Mouse (Mus musculus): Measurements from ENCODE around the gene Efnb2. TPM values are rescaled to one million over a fixed set of nuclear protein-coding genes. Genes with fewer than 3 reads are reported as not detected.

The Efnb2 gene
- total and polyA plus RNA-seq, 3 experiments, result 16.8 to 24.1 (median 22.2) TPM

- H3K79me2 ChIP-seq (replicated peaks; ENCODE audit: control insufficient read depth, insufficient read depth, low read length), result peaks cover 10% of the 10 kb centered on the region; the same call in 1 of the 2 replicates
- WGBS, result 87% methylated on average over 3 of the region's 3 CpGs
- no peaks in the 10 kb centered on the region for H3K27me3 ChIP-seq (ENCODE audit: control insufficient read depth, insufficient read depth, low read length)
- H3K4me1 ChIP-seq (ENCODE audit: control insufficient read depth, insufficient read depth, low read length), result peaks cover 4% of the 10 kb centered on the region
- intact Hi-C loops (cut with DNase I), result no loop called here
- DNase-seq, result no peak
- TF ChIP-seq POLR2A (IDR thresholded peaks at IDR 0.05; ENCODE audit: insufficient read depth, low read depth, low read length), result no peak
- TF ChIP-seq CTCF (IDR thresholded peaks at IDR 0.05), result peak; percentile 30
- H3K4me3 ChIP-seq, result no peak overlapping the region
- H3K27ac ChIP-seq, result no peak overlapping the region
- H3K9ac ChIP-seq (ENCODE audit: low read depth, low read length), result no peak overlapping the region
- peaks cover 50% of the 10 kb centered on the region for H3K36me3 ChIP-seq (ENCODE audit: control insufficient read depth, insufficient read depth, low read length)
These were observed 17.2 kb upstream of the Efnb2 start for GRCm38 (mm10) chr8:8678236-8678635.

- no peak for TF ChIP-seq EP300 (IDR thresholded peaks at IDR 0.05; ENCODE audit: insufficient read depth, low read depth, low read length)
- no peak for TF ChIP-seq CTCF (IDR thresholded peaks at IDR 0.05)
- TF ChIP-seq POLR2A (IDR thresholded peaks at IDR 0.05; ENCODE audit: insufficient read depth, low read depth, low read length), result no peak
These were observed 13.8 kb upstream of the Efnb2 start for GRCm38 (mm10) chr8:8674864-8675263.

DNA sequence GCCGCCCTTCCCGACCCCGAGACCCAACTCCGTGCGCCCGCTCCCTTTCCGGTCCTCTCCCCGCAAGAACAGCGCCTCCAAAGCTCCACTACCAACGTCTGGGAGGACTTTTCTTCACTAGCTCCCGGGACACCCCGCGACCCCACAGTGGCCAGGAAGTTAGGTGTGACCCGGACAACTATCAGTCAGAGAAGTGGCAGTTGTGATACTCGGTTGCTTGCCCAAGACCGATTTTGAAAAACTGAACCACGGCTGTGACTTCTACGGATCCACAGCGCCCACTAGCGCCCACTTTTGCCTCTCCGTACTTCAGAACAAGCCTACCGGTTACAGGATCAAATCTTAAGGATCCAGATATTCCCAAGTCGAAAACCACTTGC is 707 bp upstream of the Efnb2 start:
- WGBS, result under 1% methylated on average over 23 of the region's 23 CpGs
- peak overlapping the region; percentile 87 for H3K27ac ChIP-seq
- TF ChIP-seq EP300 (IDR thresholded peaks at IDR 0.05; ENCODE audit: insufficient read depth, low read depth, low read length) (peak; percentile 83), POLR2A (IDR thresholded peaks at IDR 0.05; ENCODE audit: insufficient read depth, low read depth, low read length) (no peak), CTCF (IDR thresholded peaks at IDR 0.05) (peak; percentile 89)

More at GRCm38 (mm10) chr8:8674864-8675263, 13.8 kb upstream of the Efnb2 start:
- Histone ChIP-seq H3K9ac (ENCODE audit: low read depth, low read length) (no peak overlapping the region), H3K4me1 (ENCODE audit: control insufficient read depth, insufficient read depth, low read length) (peaks cover 4% of the 10 kb centered on the region), H3K4me3 (no peak overlapping the region), H3K36me3 (ENCODE audit: control insufficient read depth, insufficient read depth, low read length) (peaks cover 46% of the 10 kb centered on the region), H3K79me2 (replicated peaks; ENCODE audit: control insufficient read depth, insufficient read depth, low read length) (peaks cover 9% of the 10 kb centered on the region), H3K27ac (no peak overlapping the region), H3K27me3 (ENCODE audit: control insufficient read depth, insufficient read depth, low read length) (no peaks in the 10 kb centered on the region)
- 63% methylated on average over 5 of the region's 5 CpGs for WGBS
- intact Hi-C loops (cut with DNase I), result no loop called here
- no peak for DNase-seq

GRCm38 (mm10) chr8:8660307-8661098 is 539 bp downstream of the Efnb2 start:
- H3K4me1 ChIP-seq (ENCODE audit: control insufficient read depth, insufficient read depth, low read length), result no peaks in the 10 kb centered on the region
- WGBS, result under 1% methylated on average over 83 of the region's 88 CpGs
- H3K4me3 ChIP-seq, result peak overlapping the region; percentile 88
- peak overlapping the region; percentile 87 for H3K27ac ChIP-seq
- H3K9ac ChIP-seq (ENCODE audit: low read depth, low read length), result peak overlapping the region; percentile 85
- peak in 1 of 2 experiments; percentile 24 for DNase-seq
- H3K36me3 ChIP-seq (ENCODE audit: control insufficient read depth, insufficient read depth, low read length), result peaks cover 5% of the 10 kb centered on the region
- TF ChIP-seq CTCF (IDR thresholded peaks at IDR 0.05), result no peak
- no peak for TF ChIP-seq EP300 (IDR thresholded peaks at IDR 0.05; ENCODE audit: insufficient read depth, low read depth, low read length)
- no peak for TF ChIP-seq POLR2A (IDR thresholded peaks at IDR 0.05; ENCODE audit: insufficient read depth, low read depth, low read length)
- intact Hi-C loops (cut with DNase I), result loop anchor here (1.0 to 5.0 kb wide), 6 partner anchors 28 to 517 kb away; no protein-coding TSS in a partner anchor
- no peaks in the 10 kb centered on the region for H3K79me2 ChIP-seq (replicated peaks; ENCODE audit: control insufficient read depth, insufficient read depth, low read length)
- no peaks in the 10 kb centered on the region for H3K27me3 ChIP-seq (ENCODE audit: control insufficient read depth, insufficient read depth, low read length)

More for the DNA sequence above, 707 bp upstream of the Efnb2 start:
- H3K4me1 ChIP-seq (ENCODE audit: control insufficient read depth, insufficient read depth, low read length), result no peaks in the 10 kb centered on the region
- peaks cover 11% of the 10 kb centered on the region for H3K36me3 ChIP-seq (ENCODE audit: control insufficient read depth, insufficient read depth, low read length)
- H3K9ac ChIP-seq (ENCODE audit: low read depth, low read length), result peak overlapping the region; percentile 65
- H3K4me3 ChIP-seq, result peak overlapping the region; percentile 88
- intact Hi-C loops (cut with DNase I), result loop anchor here (1.0 to 5.0 kb wide), 7 partner anchors 27 to 516 kb away; no protein-coding TSS in a partner anchor
- no peaks in the 10 kb centered on the region for H3K79me2 ChIP-seq (replicated peaks; ENCODE audit: control insufficient read depth, insufficient read depth, low read length)
- peak; percentile 88 to 91 for DNase-seq
- H3K27me3 ChIP-seq (ENCODE audit: control insufficient read depth, insufficient read depth, low read length), result no peaks in the 10 kb centered on the region

- 0 out of 2 replicates have a peak, but pooled peaks cover under 1% of the 10 kb centered on the region for H3K79me2 ChIP-seq (replicated peaks; ENCODE audit: control insufficient read depth, insufficient read depth, low read length)
- no peaks in the 10 kb centered on the region for H3K4me1 ChIP-seq (ENCODE audit: control insufficient read depth, insufficient read depth, low read length)
- H3K36me3 ChIP-seq (ENCODE audit: control insufficient read depth, insufficient read depth, low read length), result peaks cover 2% of the 10 kb centered on the region; the same call in 1 of the 2 replicates
- H3K27me3 ChIP-seq (ENCODE audit: control insufficient read depth, insufficient read depth, low read length), result no peaks in the 10 kb centered on the region
- peak overlapping the region; percentile 85 for H3K9ac ChIP-seq (ENCODE audit: low read depth, low read length)
- H3K27ac ChIP-seq, result peak overlapping the region; percentile 87
- peak; percentile 37 to 55 for DNase-seq
- peak overlapping the region; percentile 88 for H3K4me3 ChIP-seq
- intact Hi-C loops (cut with DNase I), result loop anchor here (2.0 to 5.0 kb wide), 9 partner anchors 29 to 518 kb away; no protein-coding TSS in a partner anchor
- TF ChIP-seq CTCF (IDR thresholded peaks at IDR 0.05) (no peak), EP300 (IDR thresholded peaks at IDR 0.05; ENCODE audit: insufficient read depth, low read depth, low read length) (no peak)
- 2% methylated on average over 53 of the region's 53 CpGs for WGBS
These were observed 1.3 kb downstream of the Efnb2 start for GRCm38 (mm10) chr8:8659503-8660306.

All from heart, adult 2 months (tissue).